Mouse (Mus musculus) kidney, postnatal 0 days (tissue): ENCODE measurements around the gene Crhbp. TPM values are rescaled to one million over a fixed set of nuclear protein-coding genes. Genes with fewer than 3 reads are reported as not detected.

Experiments used
- ATAC-seq: fragments of 200-750 bp; cut with Nextera tagmentation; replicated peaks from 2 replicates; pipeline ENCODE4 v1.8.0; 2017; ENCODE audit warnings: low read depth, moderate number of reproducible peaks, moderate TSS enrichment, moderate library complexity; ENCODE audit not compliant: low FRiP score
- DNase-seq: peaks from one replicate; pipeline ENCODE4 v3.0.0-alpha.2; 2016; ENCODE audit warnings: low spot score
- H3K27ac ChIP-seq: fragments of 300-500 bp; sonication (generic); 2 replicates; pipeline ENCODE4 v1.5.1; 2014; ENCODE audit warnings: mild to moderate bottlenecking
- H3K27me3 ChIP-seq: fragments of 300-500 bp; sonication (generic); 2 replicates; pipeline ENCODE4 v1.6.1; 2014; ENCODE audit warnings: low read length, mixed read lengths; ENCODE audit not compliant: insufficient read depth
- H3K36me3 ChIP-seq: fragments of 300-500 bp; sonication (generic); 2 replicates; pipeline ENCODE4 v1.6.1; 2014; ENCODE audit warnings: low read length, mixed read lengths; ENCODE audit not compliant: insufficient read depth
- H3K4me1 ChIP-seq: fragments of 300-500 bp; sonication (generic); replicated peaks from 2 replicates; pipeline ENCODE4 v1.6.1; 2014; ENCODE audit warnings: antibody characterized with exemption, low read length, mixed read lengths; ENCODE audit not compliant: insufficient read depth
- H3K4me2 ChIP-seq: fragments of 300-500 bp; sonication (generic); 2 replicates; pipeline ENCODE4 v1.6.1; 2014; ENCODE audit warnings: mild to moderate bottlenecking, low read length, moderate library complexity, mixed read lengths
- H3K4me3 ChIP-seq: fragments of 300-500 bp; sonication (generic); replicated peaks from 2 replicates; pipeline ENCODE4 v1.5.1; 2014; ENCODE audit warnings: low read depth, low read length
- H3K9ac ChIP-seq: fragments of 300-500 bp; sonication (generic); 2 replicates; pipeline ENCODE4 v1.6.1; 2014; ENCODE audit warnings: low read depth, low read length
- H3K9me3 ChIP-seq: fragments of 300-500 bp; sonication (generic); replicated peaks from 2 replicates; pipeline ENCODE4 v1.6.1; 2016; ENCODE audit warnings: low read length, inconsistent platforms, mixed read lengths
- CTCF ChIP-seq: IDR thresholded peaks from 2 replicates; pipeline ENCODE4 v1.5.1; 2016; ENCODE audit warnings: antibody characterized with exemption, low read depth, mild to moderate bottlenecking, moderate library complexity
- WGBS: fragments of 180-500 bp; shearing (Covaris S2); extraction: QIAGEN DNeasy Blood & Tissue Kit; methylation state at CpG from one replicate; pipeline ENCODE4 v1.1.7; 2014; 5-methylcytosine and 5-hydroxymethylcytosine counted together
- polyA plus RNA-seq: library from polyadenylated mRNA; unstranded; fragments of >200 nt; fragmentation: Nextera tagmentation; extraction: Ambion mirVana; gene quantifications from 2 replicates; pipeline ENCODE4 v1.2.1, GENCODE M21; 2015

Gene Crhbp
- polyA plus RNA-seq, 1 experiment from 2014 or later, result 0.17 TPM

DNA sequence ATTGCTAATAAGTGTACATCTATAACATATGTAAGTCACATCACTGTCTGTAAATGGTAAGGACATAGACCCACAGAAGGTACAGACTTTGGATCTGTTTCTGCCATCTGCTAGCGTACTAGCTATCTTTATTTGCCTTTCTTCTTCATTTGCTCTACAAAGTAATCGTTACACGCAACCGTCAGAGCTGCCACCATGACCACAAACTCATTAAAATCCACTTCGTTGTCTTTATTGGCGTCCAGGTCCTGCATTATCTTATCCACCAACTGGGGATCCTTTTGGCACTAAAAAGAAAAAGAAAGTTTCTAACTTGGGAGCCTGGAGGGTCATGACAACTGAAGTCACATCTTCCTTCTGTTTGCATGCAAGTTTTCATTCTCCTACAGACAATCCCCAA lies 32.4 kb upstream of the Crhbp start:
- H3K27me3 ChIP-seq, result no peaks in the 10 kb centered on the region
- no peaks in the 10 kb centered on the region for H3K9me3 ChIP-seq
- no peak for ATAC-seq
- H3K36me3 ChIP-seq, result no peaks in the 10 kb centered on the region
- no peaks in the 10 kb centered on the region for H3K4me1 ChIP-seq
- TF ChIP-seq CTCF, result no peak
- WGBS, result 82% methylated on average over 6 of the region's 6 CpGs
- no peak overlapping the region for H3K4me2 ChIP-seq
- H3K27ac ChIP-seq, result no peak overlapping the region
- H3K4me3 ChIP-seq, result no peak overlapping the region
- no peak for DNase-seq
- H3K9ac ChIP-seq, result no peak overlapping the region

DNA sequence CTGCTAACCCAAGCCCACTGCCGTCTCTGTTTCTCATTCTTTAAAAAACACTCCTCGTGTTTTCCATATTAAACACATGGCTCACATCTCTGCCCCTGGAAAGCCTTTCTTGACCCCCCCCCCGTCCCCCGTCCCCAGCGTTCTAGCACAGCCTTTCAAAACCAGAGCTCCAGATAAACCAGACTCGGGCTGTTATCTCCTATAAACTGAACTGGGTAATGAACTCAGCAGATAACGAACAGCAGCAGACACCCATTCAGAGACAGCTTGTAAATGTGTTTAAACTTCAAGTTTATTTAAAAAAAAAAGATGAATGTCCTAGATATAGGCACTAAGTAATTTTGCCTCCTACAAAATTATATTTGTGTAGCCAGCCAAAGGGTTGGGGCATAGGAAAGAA lies 30.4 kb upstream of the Crhbp start:
- no peak for ATAC-seq
- H3K27ac ChIP-seq, result no peak overlapping the region
- no peaks in the 10 kb centered on the region for H3K27me3 ChIP-seq
- H3K9me3 ChIP-seq, result no peaks in the 10 kb centered on the region
- WGBS, result 70% methylated on average over 7 of the region's 7 CpGs
- no peak overlapping the region for H3K4me3 ChIP-seq
- H3K36me3 ChIP-seq, result no peaks in the 10 kb centered on the region
- H3K4me2 ChIP-seq, result no peak overlapping the region
- DNase-seq, result no peak
- H3K9ac ChIP-seq, result no peak overlapping the region
- TF ChIP-seq CTCF, result no peak
- no peaks in the 10 kb centered on the region for H3K4me1 ChIP-seq

GRCm38 (mm10) chr13:95474294-95474693 lies 29.6 kb upstream of the Crhbp start:
- Histone ChIP-seq H3K9me3 (no peaks in the 10 kb centered on the region), H3K4me2 (no peak overlapping the region), H3K9ac (no peak overlapping the region), H3K4me1 (no peaks in the 10 kb centered on the region), H3K36me3 (no peaks in the 10 kb centered on the region), H3K27ac (no peak overlapping the region), H3K4me3 (no peak overlapping the region), H3K27me3 (no peaks in the 10 kb centered on the region)
- ATAC-seq (no peak), DNase-seq (no peak)
- no peak for TF ChIP-seq CTCF
- 76% methylated on average over 3 of the region's 3 CpGs for WGBS

DNA sequence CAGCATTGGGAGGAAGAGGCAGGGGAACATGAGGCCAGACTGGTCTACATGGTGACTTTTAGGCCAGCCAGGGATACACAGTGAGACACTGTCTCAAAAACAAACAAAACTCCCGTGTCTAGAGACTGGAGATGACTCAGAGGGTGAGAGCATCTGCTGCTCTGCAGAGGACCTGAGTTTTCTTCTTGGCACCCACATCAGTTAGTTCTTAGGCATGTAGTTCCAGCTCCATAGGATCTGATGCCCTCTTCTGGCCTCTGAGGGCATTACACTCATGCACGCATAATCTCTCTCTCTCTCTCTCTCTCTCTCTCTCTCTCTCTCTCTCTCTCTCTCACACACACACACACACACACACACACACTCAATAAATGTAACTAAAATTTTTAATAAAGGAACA lies 26.2 kb upstream of the Crhbp start:
- Histone ChIP-seq H3K4me2 (no peak overlapping the region), H3K4me3 (no peak overlapping the region), H3K9ac (no peak overlapping the region), H3K9me3 (no peaks in the 10 kb centered on the region), H3K27ac (no peak overlapping the region), H3K27me3 (no peaks in the 10 kb centered on the region), H3K4me1 (no peaks in the 10 kb centered on the region), H3K36me3 (no peaks in the 10 kb centered on the region)
- peak; percentile 61 for TF ChIP-seq CTCF
- WGBS, result 83% methylated on average over 2 of the region's 2 CpGs
- DNase-seq, result peak; percentile 20
- ATAC-seq, result no peak

GRCm38 (mm10) chr13:95451529-95451928 lies 6.8 kb upstream of the Crhbp start:
- no peak overlapping the region for H3K27ac ChIP-seq
- H3K9me3 ChIP-seq, result no peaks in the 10 kb centered on the region
- WGBS, result 74% methylated on average over 2 of the region's 2 CpGs
- no peaks in the 10 kb centered on the region for H3K4me1 ChIP-seq
- H3K4me2 ChIP-seq, result no peak overlapping the region
- no peaks in the 10 kb centered on the region for H3K27me3 ChIP-seq
- no peaks in the 10 kb centered on the region for H3K36me3 ChIP-seq
- DNase-seq (no peak), ATAC-seq (no peak)
- H3K9ac ChIP-seq, result no peak overlapping the region
- TF ChIP-seq CTCF, result no peak
- H3K4me3 ChIP-seq, result no peak overlapping the region

DNA sequence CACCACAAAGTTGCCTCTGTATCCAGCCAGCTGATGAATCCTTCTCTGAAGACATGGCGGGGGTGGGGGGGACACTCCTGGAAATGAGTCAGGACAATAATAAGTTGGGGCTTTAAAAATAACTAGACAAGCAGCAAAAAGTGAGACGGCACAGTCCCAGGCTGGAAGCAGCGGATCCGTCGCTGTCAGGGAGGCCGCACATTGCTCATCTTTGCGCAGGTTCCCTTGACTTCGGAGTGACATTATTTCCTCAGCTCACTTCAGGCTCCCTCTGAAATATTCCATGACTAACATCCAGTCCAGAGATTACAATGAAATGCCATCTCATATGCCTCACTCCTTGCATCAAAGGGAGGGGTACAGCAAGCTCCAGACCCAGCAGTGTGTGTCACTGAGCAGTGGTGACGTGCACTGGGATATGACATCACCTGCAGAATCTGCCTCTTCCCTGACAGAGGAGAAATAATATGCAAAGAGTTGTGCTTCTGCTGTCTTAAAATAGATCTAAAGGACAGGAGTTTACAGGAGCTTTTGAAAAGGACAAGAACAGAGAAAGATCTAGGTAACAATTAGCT lies 6.0 kb upstream of the Crhbp start:
- WGBS, result 83% methylated on average over 9 of the region's 9 CpGs
- no peak for DNase-seq
- no peaks in the 10 kb centered on the region for H3K36me3 ChIP-seq

DNA sequence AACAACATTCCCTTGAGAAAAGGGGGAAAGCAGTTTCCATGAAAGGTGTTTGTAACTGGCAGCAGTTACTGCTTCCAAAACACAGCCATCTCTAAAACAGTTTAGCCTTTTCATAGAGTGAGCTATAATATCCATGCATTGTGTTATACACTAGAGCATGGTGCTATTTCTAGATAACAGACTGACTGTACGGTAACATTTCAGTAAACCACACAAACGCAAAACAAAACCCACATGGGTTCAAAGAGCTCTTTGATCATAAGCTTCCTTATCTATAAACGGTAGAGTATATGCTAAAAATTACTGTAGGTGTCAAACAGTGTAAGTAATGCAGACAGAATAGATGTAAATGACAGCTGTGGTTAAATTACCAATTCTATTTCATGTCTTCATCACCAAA lies 5.0 kb upstream of the Crhbp start:
- no peak for TF ChIP-seq CTCF
- H3K36me3 ChIP-seq, result no peaks in the 10 kb centered on the region
- no peaks in the 10 kb centered on the region for H3K9me3 ChIP-seq
- no peak overlapping the region for H3K4me3 ChIP-seq
- H3K9ac ChIP-seq, result no peak overlapping the region
- no peaks in the 10 kb centered on the region for H3K4me1 ChIP-seq
- 0 out of 2 replicates have a peak, but pooled peaks cover 1% of the 10 kb centered on the region for H3K27me3 ChIP-seq
- no peak overlapping the region for H3K27ac ChIP-seq
- no peak for ATAC-seq
- no peak overlapping the region for H3K4me2 ChIP-seq
- DNase-seq, result no peak
- WGBS, result 67% methylated on average over 3 of the region's 3 CpGs

More for the DNA sequence above, 6.0 kb upstream of the Crhbp start:
- Histone ChIP-seq H3K4me2 (no peak overlapping the region), H3K9ac (no peak overlapping the region), H3K4me1 (no peaks in the 10 kb centered on the region), H3K4me3 (no peak overlapping the region), H3K27ac (no peak overlapping the region), H3K27me3 (no peaks in the 10 kb centered on the region), H3K9me3 (no peaks in the 10 kb centered on the region)
- ATAC-seq, result no peak
- TF ChIP-seq CTCF, result no peak
